Mouse (Mus musculus): Measurements from ENCODE around the gene Stx16. TPM values are rescaled to one million over a fixed set of nuclear protein-coding genes. Genes with fewer than 3 reads are reported as not detected.

Stx16 gene
- polyA plus RNA-seq, 1 experiment = 67.1 TPM

DNA sequence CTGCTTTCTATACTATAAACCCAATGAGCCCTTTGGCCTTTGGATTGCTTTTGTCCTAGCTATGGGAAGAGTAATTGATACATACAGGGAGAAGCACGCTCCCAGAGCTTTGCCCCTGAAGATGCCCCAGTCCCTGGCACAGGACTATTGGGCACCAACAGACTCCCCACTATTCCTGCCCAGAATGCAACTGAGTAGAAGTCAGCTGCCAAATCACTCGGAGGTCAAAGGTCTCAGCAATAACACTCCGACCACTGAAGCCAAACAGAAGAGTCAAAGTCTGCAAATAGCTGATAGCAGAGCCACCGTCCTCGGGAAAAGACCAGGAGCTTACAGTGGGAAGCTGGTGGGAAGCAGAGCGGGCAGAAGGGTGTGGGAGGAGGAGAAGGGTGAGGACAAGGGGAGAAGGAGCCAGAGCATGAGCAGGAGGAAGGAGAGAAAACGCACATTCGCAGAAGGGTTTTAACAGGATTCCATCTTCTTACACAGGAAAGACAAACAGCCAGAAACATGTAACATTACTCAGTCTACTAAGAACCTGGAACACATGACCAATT, 56.4 kb downstream of the Stx16 start:
- H3K27ac ChIP-seq (ENCODE audit: insufficient read depth, low read length) = no peak overlapping the region
- no peak for TF ChIP-seq POLR2A (IDR thresholded peaks at IDR 0.05; ENCODE audit: extremely low read depth, insufficient read depth, low read length)
- TF ChIP-seq CTCF (IDR thresholded peaks at IDR 0.05; ENCODE audit: extremely low read depth, insufficient read depth, low read length) = no peak
- H3K4me1 ChIP-seq (ENCODE audit: control insufficient read depth, insufficient read depth, low read length) = no peaks in the 10 kb centered on the region
- no peak overlapping the region for H3K4me3 ChIP-seq (ENCODE audit: insufficient read depth, low read length)

Other genes with a start within 250 kb of the Stx16 start
- gene Npepl1, start 34.0 kb downstream of the Stx16 start, polyA plus RNA-seq (2012; rRNA removed) = 23.3 and 25.2 TPM in 2 replicates
- gene Gnas, start 208.0 kb downstream of the Stx16 start, polyA plus RNA-seq (2012; rRNA removed) = 2,122 and 2,206 TPM in 2 replicates